Mouse (Mus musculus): ENCODE results near the gene Washc3.

Gene Washc3

DNA sequence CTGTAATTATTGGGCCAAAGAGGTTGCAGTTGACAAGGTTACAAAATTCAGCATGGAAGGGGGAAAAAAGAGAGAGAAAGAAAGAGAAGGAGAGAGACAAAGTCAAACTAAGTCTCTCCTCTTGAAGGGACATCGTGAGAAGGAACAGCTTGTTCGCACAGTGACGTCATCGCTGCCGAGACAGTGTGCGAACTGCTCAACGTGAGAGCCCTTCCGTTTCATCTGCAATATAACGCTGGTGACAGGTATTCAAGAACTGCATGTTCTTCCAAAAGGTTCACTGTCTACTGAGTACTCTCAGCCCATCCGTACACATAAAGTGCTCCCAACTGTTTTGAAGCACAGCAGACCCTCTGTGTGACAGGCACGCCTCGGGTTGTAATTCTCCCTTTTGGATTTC, 59.4 kb downstream of the Washc3 start:
- peak; percentile 7 for DNase-seq

DNA sequence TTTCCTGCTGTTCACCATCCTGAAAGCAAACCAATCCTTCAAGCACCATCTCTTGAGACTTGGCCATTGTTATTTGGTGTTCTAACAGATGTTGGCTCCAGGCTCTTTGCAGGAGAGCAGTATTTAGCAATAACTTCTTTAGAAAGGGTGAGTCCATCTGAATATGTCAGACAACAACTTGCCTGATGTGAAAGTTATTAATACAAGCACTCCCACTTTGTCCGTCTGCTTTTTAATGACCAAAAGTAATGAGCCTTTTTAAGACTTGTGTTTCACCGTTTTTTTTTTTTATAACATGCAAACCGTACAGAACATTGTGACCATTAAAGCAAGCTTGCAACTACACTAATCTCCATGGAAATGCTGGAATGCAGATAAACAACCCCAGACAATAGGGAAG, 60.3 kb downstream of the Washc3 start:
- DNase-seq = no peak

- no peak for DNase-seq
Observed at GRCm38 (mm10) chr10:88263383-88263782, 62.5 kb downstream of the Washc3 start.

DNA sequence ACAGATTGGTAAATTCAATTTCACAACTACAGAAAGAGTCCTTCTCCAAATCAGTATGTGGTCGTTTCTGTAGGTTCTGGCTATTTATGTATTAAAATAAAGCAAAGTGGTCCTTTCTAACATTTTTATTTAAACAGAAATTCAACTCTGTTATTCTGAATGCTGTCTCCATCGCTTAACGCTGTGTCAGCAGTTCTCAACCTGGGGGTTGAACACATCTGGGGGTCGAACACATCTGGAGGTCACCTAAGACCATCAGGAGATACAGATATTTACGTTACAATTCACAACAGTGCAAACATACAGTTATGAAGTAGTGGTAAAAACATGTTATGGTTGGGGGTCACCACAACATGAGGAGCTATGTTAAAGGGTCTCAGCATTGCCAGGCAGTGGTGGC, 73.2 kb downstream of the Washc3 start:
- DNase-seq = no peak

GRCm38 (mm10) chr10:88281699-88282098, 80.8 kb downstream of the Washc3 start:
- no peak for DNase-seq

- no peak for DNase-seq
Observed at GRCm38 (mm10) chr10:88284343-88284990, 83.6 kb downstream of the Washc3 start.

- DNase-seq = no peak
Observed at GRCm38 (mm10) chr10:88287261-88287660, 86.4 kb downstream of the Washc3 start.

DNA sequence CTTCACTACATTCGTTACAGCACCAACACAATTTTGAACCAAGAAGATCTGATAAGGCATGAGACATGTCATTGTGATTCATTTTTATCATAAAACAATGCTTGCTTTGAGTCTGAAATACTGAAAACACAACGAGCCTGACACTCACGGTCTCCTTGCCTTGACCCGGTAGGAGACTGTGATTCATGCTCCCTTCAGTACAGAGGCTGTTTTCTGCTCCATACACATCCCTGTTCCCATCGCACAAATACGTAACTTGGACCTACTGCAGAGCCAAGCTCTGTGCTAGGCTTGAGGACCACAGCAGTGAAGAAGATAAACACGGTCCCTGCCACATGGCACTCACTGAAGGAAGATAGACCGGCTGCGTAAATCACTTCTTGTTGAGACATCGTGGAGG, 87.2 kb downstream of the Washc3 start:
- DNase-seq = no peak

DNA sequence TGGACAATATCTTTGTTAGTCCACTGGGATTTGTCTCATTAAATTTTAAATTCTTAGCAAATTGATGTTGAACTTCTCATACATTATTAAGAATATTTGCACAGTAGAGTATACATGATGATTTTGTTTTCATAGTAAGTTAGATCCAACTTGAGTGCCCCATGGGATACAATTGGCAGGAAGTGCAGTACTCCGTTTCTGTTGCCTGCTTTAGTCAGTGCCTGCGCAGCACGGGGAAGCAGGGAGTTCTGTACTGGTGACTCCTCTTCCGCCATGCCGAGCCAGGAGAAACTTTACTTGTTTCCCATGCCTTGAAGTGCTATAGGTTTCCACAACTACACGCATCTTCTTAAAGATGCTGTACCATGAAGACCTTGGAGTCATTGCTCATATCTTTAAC, 94.2 kb downstream of the Washc3 start:
- DNase-seq = no peak

Measured in embryo, embryonic 11 days (tissue).